Mouse (Mus musculus) kidney, embryonic 14.5 days (tissue): Measurements from ENCODE around the gene Klhl13. TPM values are rescaled to one million over a fixed set of nuclear protein-coding genes. Genes with fewer than 3 reads are reported as not detected.

Experiments used
- ATAC-seq: fragments of 200-750 bp; cut with Nextera tagmentation; 2 replicates; pipeline ENCODE4 v1.8.0; 2017; ENCODE audit warnings: moderate number of reproducible peaks, mild to moderate bottlenecking, moderate TSS enrichment, moderate library complexity; ENCODE audit not compliant: low FRiP score, low TSS enrichment
- H3K27ac ChIP-seq: fragments of 300-500 bp; sonication (generic); 2 replicates; pipeline ENCODE4 v1.5.1; 2014; ENCODE audit warnings: low read depth, mild to moderate bottlenecking, low read length, moderate library complexity, mixed read lengths
- H3K27me3 ChIP-seq: fragments of 300-500 bp; sonication (generic); 2 replicates; pipeline ENCODE4 v1.6.1; 2014; ENCODE audit warnings: mild to moderate bottlenecking, low read length; ENCODE audit not compliant: control insufficient read depth, insufficient read depth
- H3K36me3 ChIP-seq: fragments of 300-500 bp; sonication (generic); 2 replicates; pipeline ENCODE4 v1.6.1; 2014; ENCODE audit warnings: low read length, mixed read lengths; ENCODE audit not compliant: control insufficient read depth, insufficient read depth
- H3K4me1 ChIP-seq: fragments of 300-500 bp; sonication (generic); 2 replicates; pipeline ENCODE4 v1.6.1; 2014; ENCODE audit warnings: low read length, mixed read lengths; ENCODE audit not compliant: control insufficient read depth, insufficient read depth
- H3K4me2 ChIP-seq: fragments of 300-500 bp; sonication (generic); replicated peaks from 2 replicates; pipeline ENCODE4 v1.6.1; 2014; ENCODE audit warnings: low read depth, mild to moderate bottlenecking, low read length
- H3K4me3 ChIP-seq: fragments of 300-500 bp; sonication (generic); 2 replicates; pipeline ENCODE4 v1.5.1; 2014; ENCODE audit warnings: mild to moderate bottlenecking, low read length
- H3K9ac ChIP-seq: fragments of 300-500 bp; sonication (generic); 2 replicates; pipeline ENCODE4 v1.6.1; 2014; ENCODE audit warnings: low read depth, mild to moderate bottlenecking, low read length, moderate library complexity
- H3K9me3 ChIP-seq: fragments of 300-500 bp; sonication (generic); 2 replicates; pipeline ENCODE4 v1.6.1; 2016; ENCODE audit warnings: low read length; ENCODE audit not compliant: control insufficient read depth
- WGBS: fragments of 180-500 bp; shearing (Covaris S2); extraction: QIAGEN DNeasy Blood & Tissue Kit; methylation state at CpG from one replicate; pipeline ENCODE4 v1.1.7; 2014; 5-methylcytosine and 5-hydroxymethylcytosine counted together
- polyA plus RNA-seq: library from polyadenylated mRNA; unstranded; fragments of >200 nt; fragmentation: Nextera tagmentation; extraction: Ambion mirVana; gene quantifications from 2 replicates; pipeline ENCODE4 v1.2.1, GENCODE M21; 2014

Klhl13 gene
- polyA plus RNA-seq = 33.3 and 41.2 TPM in 2 replicates

DNA sequence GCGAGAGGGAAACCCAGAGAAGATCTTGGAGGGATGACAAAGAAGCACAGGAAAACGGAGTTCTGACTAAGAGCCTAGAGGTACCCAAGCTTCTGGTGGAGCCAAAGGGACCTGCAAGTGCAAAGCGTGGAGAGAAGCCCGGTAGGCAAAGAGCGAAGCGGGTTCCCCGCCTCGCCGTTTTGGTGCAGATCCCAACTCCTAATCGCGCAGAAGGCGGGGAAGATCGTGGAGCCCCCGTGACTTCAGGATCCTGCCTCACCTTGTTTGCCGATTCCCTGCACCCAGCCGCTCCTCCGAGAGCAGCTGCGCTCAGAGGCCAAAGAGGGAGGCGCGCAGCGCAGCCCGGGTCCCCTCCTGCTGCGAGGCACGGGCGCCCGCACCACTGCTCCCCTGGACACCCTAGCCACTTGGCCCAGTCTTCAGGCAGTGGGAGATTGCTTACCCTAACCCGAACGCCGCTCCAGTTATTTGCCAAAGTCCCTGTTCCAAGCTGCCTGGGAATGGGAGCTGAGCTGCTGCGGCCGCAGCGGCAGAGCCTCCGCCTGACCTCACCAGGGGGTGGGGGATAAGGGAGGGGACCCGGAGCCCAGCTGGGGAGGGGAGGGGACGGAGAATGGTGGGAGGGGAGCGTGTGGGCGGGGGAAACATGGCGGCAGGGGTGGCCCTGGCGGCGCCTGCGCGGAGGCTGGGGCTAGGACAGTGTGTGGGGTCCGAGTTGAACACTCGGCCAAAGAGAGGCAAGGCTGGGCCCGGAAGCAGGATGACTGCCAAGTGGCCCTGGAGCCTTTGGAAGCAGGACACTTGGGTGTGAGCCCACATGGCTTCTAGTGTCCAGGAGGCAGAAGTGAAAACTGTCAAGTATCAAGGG, at the start of gene Klhl13:
Gene Klhl13, minus strand, starts transcription at position 569 of the 868 bp plus-strand sequence.
- peak; percentile 97 for ATAC-seq
- no peaks in the 10 kb centered on the region for H3K27me3 ChIP-seq
- H3K9ac ChIP-seq = peak within 1 kb of the TSS; percentile 64
- H3K9me3 ChIP-seq = no peaks in the 10 kb centered on the region
- H3K4me3 ChIP-seq = peak within 1 kb of the TSS; percentile 50
- H3K27ac ChIP-seq = peak within 1 kb of the TSS; percentile 47; the same call in 1 of the 2 replicates
- H3K4me2 ChIP-seq = peak within 1 kb of the TSS; percentile 40
- H3K36me3 ChIP-seq = no peaks in the 10 kb centered on the region
- H3K4me1 ChIP-seq = no peaks in the 10 kb centered on the region
- WGBS = 16% methylated on average over 45 of the region's 45 CpGs

GRCm38 (mm10) chrX:23409296-23410149, 44.6 kb upstream of the Klhl13 start:
- Histone ChIP-seq H3K4me2 (no peak overlapping the region), H3K9me3 (no peaks in the 10 kb centered on the region), H3K36me3 (no peaks in the 10 kb centered on the region), H3K27ac (no peak overlapping the region), H3K4me1 (no peaks in the 10 kb centered on the region), H3K4me3 (no peak overlapping the region), H3K27me3 (no peaks in the 10 kb centered on the region), H3K9ac (no peak overlapping the region)
- 55% methylated on average over 4 of the region's 4 CpGs for WGBS
- ATAC-seq = no peak

- H3K9me3 ChIP-seq = no peaks in the 10 kb centered on the region
- no peak overlapping the region for H3K4me3 ChIP-seq
- no peaks in the 10 kb centered on the region for H3K4me1 ChIP-seq
- H3K27me3 ChIP-seq = no peaks in the 10 kb centered on the region
- H3K27ac ChIP-seq = no peak overlapping the region
- ATAC-seq = no peak
- H3K4me2 ChIP-seq = no peak overlapping the region
- H3K36me3 ChIP-seq = no peaks in the 10 kb centered on the region
- 62% methylated on average over 4 of the region's 4 CpGs for WGBS
- no peak overlapping the region for H3K9ac ChIP-seq
Observed at GRCm38 (mm10) chrX:23388716-23389115, 23.8 kb upstream of the Klhl13 start.

DNA sequence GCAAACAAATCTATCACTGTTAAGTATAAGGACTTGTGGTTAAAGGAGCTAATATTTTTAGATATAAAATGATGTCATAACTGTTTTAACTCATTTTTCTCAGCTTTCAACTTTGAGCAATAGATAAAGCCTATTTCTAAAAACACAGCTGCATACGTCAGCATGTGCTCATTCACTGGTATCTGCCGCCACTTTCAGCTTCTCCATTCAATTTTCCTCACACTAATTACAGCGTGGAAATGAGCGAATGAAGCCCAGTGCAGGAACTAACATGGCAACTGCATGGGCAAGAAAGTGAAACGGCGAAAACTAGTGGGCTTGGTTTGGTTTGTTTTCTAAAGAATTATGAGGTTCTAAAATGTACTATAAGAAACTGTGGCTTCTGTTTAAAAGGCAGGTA, 1.4 kb downstream of the Klhl13 start:
- no peaks in the 10 kb centered on the region for H3K9me3 ChIP-seq
- ATAC-seq = no peak
- no peaks in the 10 kb centered on the region for H3K36me3 ChIP-seq
- H3K4me1 ChIP-seq = no peaks in the 10 kb centered on the region
- no peak overlapping the region for H3K9ac ChIP-seq
- WGBS = 68% methylated on average over 6 of the region's 6 CpGs
- no peaks in the 10 kb centered on the region for H3K27me3 ChIP-seq
- no peak overlapping the region for H3K27ac ChIP-seq
- peak overlapping the region; percentile 50; the same call in 1 of the 2 replicates for H3K4me3 ChIP-seq
- H3K4me2 ChIP-seq = peak overlapping the region; percentile 40

- H3K27ac ChIP-seq = no peak overlapping the region
- H3K27me3 ChIP-seq = no peaks in the 10 kb centered on the region
- no peak overlapping the region for H3K9ac ChIP-seq
- no peaks in the 10 kb centered on the region for H3K4me1 ChIP-seq
- no peaks in the 10 kb centered on the region for H3K9me3 ChIP-seq
- no peaks in the 10 kb centered on the region for H3K36me3 ChIP-seq
- H3K4me3 ChIP-seq = no peak overlapping the region
- 84% methylated on average over 3 of the region's 3 CpGs for WGBS
- H3K4me2 ChIP-seq = no peak overlapping the region
- ATAC-seq = no peak
Observed at GRCm38 (mm10) chrX:23360446-23360845, 4.4 kb downstream of the Klhl13 start.

- no peak overlapping the region for H3K9ac ChIP-seq
- no peak for ATAC-seq
- H3K4me3 ChIP-seq = no peak overlapping the region
- H3K36me3 ChIP-seq = no peaks in the 10 kb centered on the region
- H3K9me3 ChIP-seq = no peaks in the 10 kb centered on the region
- no peak overlapping the region for H3K4me2 ChIP-seq
- H3K27ac ChIP-seq = no peak overlapping the region
- WGBS = 83% methylated on average over 1 of the region's 1 CpGs
- no peaks in the 10 kb centered on the region for H3K4me1 ChIP-seq
- no peaks in the 10 kb centered on the region for H3K27me3 ChIP-seq
Observed at GRCm38 (mm10) chrX:23350083-23350482, 14.8 kb downstream of the Klhl13 start.

DNA sequence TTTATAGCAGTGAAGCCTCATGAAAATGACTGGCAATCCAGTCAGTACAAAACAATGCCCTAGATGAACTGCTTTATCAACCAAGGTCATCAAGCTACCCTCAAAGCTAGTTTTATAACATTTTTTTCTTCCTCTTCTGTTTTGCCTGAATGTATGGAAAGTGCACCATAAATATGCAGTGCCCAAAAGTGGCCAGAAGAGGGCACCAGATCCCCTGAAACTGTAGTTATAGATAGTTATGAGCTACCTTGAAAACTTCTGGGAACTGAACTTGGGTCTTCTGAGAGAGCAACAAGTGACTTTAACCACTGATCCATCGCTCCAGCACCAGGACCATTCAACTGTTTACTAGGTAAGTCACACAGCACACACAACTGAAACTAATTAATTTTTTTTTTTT, 36.8 kb downstream of the Klhl13 start:
- Histone ChIP-seq H3K36me3 (no peaks in the 10 kb centered on the region), H3K4me2 (no peak overlapping the region), H3K27ac (no peak overlapping the region), H3K4me3 (no peak overlapping the region), H3K9me3 (no peaks in the 10 kb centered on the region), H3K9ac (no peak overlapping the region), H3K27me3 (no peaks in the 10 kb centered on the region), H3K4me1 (no peaks in the 10 kb centered on the region)
- no peak for ATAC-seq
- WGBS = 56% methylated on average over 1 of the region's 1 CpGs

- H3K4me3 ChIP-seq = no peak overlapping the region
- no peaks in the 10 kb centered on the region for H3K4me1 ChIP-seq
- H3K36me3 ChIP-seq = no peaks in the 10 kb centered on the region
- no peak for ATAC-seq
- no peak overlapping the region for H3K27ac ChIP-seq
- H3K9ac ChIP-seq = no peak overlapping the region
- H3K27me3 ChIP-seq = no peaks in the 10 kb centered on the region
- no peak overlapping the region for H3K4me2 ChIP-seq
- no peaks in the 10 kb centered on the region for H3K9me3 ChIP-seq
Observed at GRCm38 (mm10) chrX:23318857-23319256, 46.0 kb downstream of the Klhl13 start.
